Mouse (Mus musculus) bone marrow macrophage, adult 2 months (primary cell): ENCODE results near the gene Fam189a2.

ENCODE experiments used
- CTCF ChIP-seq: IDR thresholded peaks from 2 replicates; pipeline ENCODE4 v1.5.1; 2012; ENCODE audit warnings: low read depth, mild to moderate bottlenecking, low read length, moderate library complexity
- POLR2A ChIP-seq: IDR thresholded peaks from 2 replicates; pipeline ENCODE4 v1.6.1; 2012; ENCODE audit warnings: mild to moderate bottlenecking, low read depth, low read length, borderline replicate concordance

DNA sequence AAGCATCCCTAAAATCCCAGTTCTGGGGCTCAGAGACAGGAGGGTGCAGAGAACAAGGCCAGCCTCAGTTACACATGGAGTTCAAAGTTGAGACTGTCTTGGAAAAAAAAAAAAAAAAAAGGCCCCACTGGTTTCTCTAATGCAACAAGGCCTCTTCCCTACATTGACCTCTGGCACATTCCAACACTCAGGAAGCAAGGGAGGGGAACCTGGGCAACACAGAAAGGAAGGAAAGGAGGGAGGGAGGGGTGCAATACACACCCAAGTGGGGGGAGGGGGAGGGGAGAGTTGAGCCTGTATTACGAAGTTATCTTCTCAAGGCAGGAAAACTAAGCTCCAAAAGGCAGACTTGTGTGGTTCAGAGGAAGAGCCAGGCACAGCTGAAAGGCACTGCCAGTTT lies 13.4 kb downstream of the Fam189a2 start:
- TF ChIP-seq CTCF (no peak), POLR2A (no peak)
